In the genomic region with DNA sequence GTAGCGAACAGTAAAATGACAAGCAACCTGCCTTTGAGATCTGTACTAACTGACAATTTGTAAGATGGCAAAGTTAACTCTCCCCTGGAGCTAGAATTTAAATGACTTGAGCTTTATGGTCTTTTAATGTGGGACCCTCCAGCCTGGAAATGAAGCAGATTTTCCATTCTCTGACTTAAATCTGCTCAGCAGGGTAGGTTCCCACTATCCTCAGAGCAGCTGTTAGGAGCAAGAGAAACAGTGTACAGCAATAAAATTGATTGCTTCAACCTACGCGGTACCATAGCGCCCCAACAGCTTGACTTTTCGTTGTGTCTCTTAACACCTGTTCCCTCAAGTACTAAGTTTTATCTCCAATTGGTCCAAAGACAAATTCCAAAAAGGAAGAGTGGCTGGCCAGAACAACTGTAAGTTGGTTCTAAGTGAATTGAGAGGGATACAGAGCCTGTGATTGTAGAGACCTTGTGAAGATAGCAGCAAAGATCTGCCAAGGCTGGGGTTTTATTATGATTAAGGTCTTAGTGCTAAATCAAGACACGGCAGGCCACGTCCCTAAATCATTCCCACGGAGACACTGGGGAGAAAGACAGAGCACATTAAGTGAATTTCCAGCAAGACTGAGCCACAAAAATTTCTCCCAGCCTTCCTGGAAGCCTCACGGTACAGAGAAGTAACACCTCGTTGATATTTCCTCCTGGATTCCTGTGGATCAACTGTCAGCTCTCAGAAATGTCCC, we compare ENCODE assay signal across 16 mouse cellular contexts.
DNase-seq lines count a peak whose midpoint lies in the region; ATAC-seq lines count a peak whose summit lies in the region.
"Had no signal": no experiment of that assay in that cellular context is flagged by ENCODE, and none has a peak within 500 bp of the region (broad histone marks: within the 10 kb centered on the region; RNA-seq: fewer than 3 reads in every experiment).

No protein-coding gene starts in this region.

- H3K4me1 ChIP-seq in limb, embryonic 13.5 days: peaks cover 18% of the 10 kb centered on the region
- no peaks in the 10 kb centered on the region for H3K4me1 ChIP-seq in kidney, embryonic 16.5 days (ENCODE audit: insufficient read depth, low read length)
- H3K4me1 ChIP-seq: intestine, embryonic 15.5 days had no signal

- 16% methylated on average over 10 of the region's 10 CpGs for WGBS in limb, embryonic 13.5 days
- 37% methylated on average over 10 of the region's 10 CpGs for WGBS in kidney, embryonic 16.5 days

- ATAC-seq in limb, embryonic 13.5 days (ENCODE audit: low FRiP score, low read depth): peak; percentile 92
- ATAC-seq in kidney, embryonic 16.5 days (ENCODE audit: low FRiP score, low TSS enrichment): no peak
- ATAC-seq: intestine, embryonic 15.5 days; Patski had no signal

- no peaks in the 10 kb centered on the region for H3K9me3 ChIP-seq in limb, embryonic 13.5 days
- no peaks in the 10 kb centered on the region for H3K9me3 ChIP-seq in kidney, embryonic 16.5 days (ENCODE audit: low read length)
- H3K9me3 ChIP-seq: intestine, embryonic 15.5 days had no signal

- intact Hi-C loops in left cerebral cortex, postnatal 4 days (cut with DNase I): no loop called here
- intact Hi-C loops in left cerebral cortex, postnatal 14 days (cut with DNase I): no loop called here

- H3K27me3 ChIP-seq in limb, embryonic 13.5 days: no peaks in the 10 kb centered on the region
- no peaks in the 10 kb centered on the region for H3K27me3 ChIP-seq in kidney, embryonic 16.5 days (ENCODE audit: insufficient read depth, low read length)
- H3K27me3 ChIP-seq: intestine, embryonic 15.5 days had no signal

- no peak overlapping the region for H3K4me3 ChIP-seq in limb, embryonic 13.5 days
- H3K4me3 ChIP-seq in kidney, embryonic 16.5 days (ENCODE audit: low read length): no peak overlapping the region
- H3K4me3 ChIP-seq: heart, adult 2 months; intestine, embryonic 15.5 days had no signal

- peak overlapping the region; percentile 5; the same call in 1 of the 2 replicates for H3K4me2 ChIP-seq in limb, embryonic 13.5 days (replicated peaks)
- H3K4me2 ChIP-seq in kidney, embryonic 16.5 days (replicated peaks; ENCODE audit: low read depth, low read length): no peak overlapping the region
- H3K4me2 ChIP-seq: intestine, embryonic 15.5 days; lung, embryonic 14.5 days had no signal

- 0 out of 2 replicates have a peak overlapping the region, but pooled peaks have one; percentile 15 for H3K27ac ChIP-seq in limb, embryonic 13.5 days
- no peak overlapping the region for H3K27ac ChIP-seq in kidney, embryonic 16.5 days (ENCODE audit: low read length)
- H3K27ac ChIP-seq: heart, adult 2 months; intestine, embryonic 15.5 days; kidney, postnatal 0 days had no signal

- no peak overlapping the region for H3K9ac ChIP-seq in limb, embryonic 13.5 days
- H3K9ac ChIP-seq in kidney, embryonic 16.5 days (replicated peaks; ENCODE audit: low read length): no peak overlapping the region
- H3K9ac ChIP-seq: intestine, embryonic 15.5 days; lung, embryonic 14.5 days had no signal

- peak; percentile 7 for DNase-seq in adrenal gland, adult 8-10 months
- DNase-seq in adrenal gland, postnatal 25 days: no peak
- peak; percentile 20 for DNase-seq in left cerebral cortex, postnatal 4 days
- DNase-seq in left cerebral cortex, postnatal 14 days (ENCODE audit: low spot score in 2 of 2): no peak
- DNase-seq in embryo, embryonic 10.5 days (ENCODE audit: low spot score): peak; percentile 23
- DNase-seq in c-Kit-positive CD71-positive TER-119-positive erythroid progenitor cells, embryonic 14.5 days (ENCODE audit: low spot score): no peak
- DNase-seq: heart, adult 2 months; heart, postnatal 10 days; layer of hippocampus, adult 9-11 months; lung, embryonic 14.5 days; right cerebral cortex, postnatal 14 days had no signal

- no peaks in the 10 kb centered on the region for H3K36me3 ChIP-seq in limb, embryonic 13.5 days
- no peaks in the 10 kb centered on the region for H3K36me3 ChIP-seq in kidney, embryonic 16.5 days (ENCODE audit: insufficient read depth, low read length)
- H3K36me3 ChIP-seq: intestine, embryonic 15.5 days had no signal

Comparison
In these comparisons a context has a peak if more than half of its experiments do, and no peak if none do; other contexts are left out.
1. DNase-seq: peak in adrenal gland, adult 8-10 months (single experiment), left cerebral cortex, postnatal 4 days (single experiment) and embryo, embryonic 10.5 days (single experiment); none in adrenal gland, postnatal 25 days (single experiment), left cerebral cortex, postnatal 14 days (0 of 2) and c-Kit-positive CD71-positive TER-119-positive erythroid progenitor cells, embryonic 14.5 days (single experiment).